11 mouse cellular contexts compared by ENCODE assay signal in genomic region chr3:96094203-96094602, GRCm38 (mm10). TPM values are rescaled to one million over a fixed set of nuclear protein-coding genes. Genes with fewer than 3 reads are reported as not detected.
DNase-seq lines count a peak whose midpoint lies in the region; ATAC-seq and TF ChIP-seq lines count a peak whose summit lies in the region.
"Had no signal": no experiment of that assay in that cellular context is flagged by ENCODE, and none has a peak within 500 bp of the region (broad histone marks: within the 10 kb centered on the region; RNA-seq: fewer than 3 reads in every experiment).

No protein-coding gene starts in this region.

- no peaks in the 10 kb centered on the region for H3K9me3 ChIP-seq in lung, postnatal 0 days (ENCODE audit: low read length)
- no peaks in the 10 kb centered on the region for H3K9me3 ChIP-seq in stomach, postnatal 0 days (ENCODE audit: control insufficient read depth, low read length)
- H3K9me3 ChIP-seq: forebrain, embryonic 10.5 days had no signal

- H3K27me3 ChIP-seq in lung, postnatal 0 days (replicated peaks; ENCODE audit: insufficient read depth, low read length) = no peaks in the 10 kb centered on the region
- H3K27me3 ChIP-seq in stomach, postnatal 0 days (ENCODE audit: control insufficient read depth, insufficient read depth, low read length) = no peaks in the 10 kb centered on the region

- no peak overlapping the region for H3K9ac ChIP-seq in lung, postnatal 0 days (replicated peaks; ENCODE audit: low read depth)
- H3K9ac ChIP-seq in stomach, postnatal 0 days (ENCODE audit: low read length) = no peak overlapping the region

- no peaks in the 10 kb centered on the region for H3K36me3 ChIP-seq in lung, postnatal 0 days (ENCODE audit: insufficient read depth, low read length)
- H3K36me3 ChIP-seq in stomach, postnatal 0 days (ENCODE audit: control insufficient read depth, insufficient read depth, low read length) = no peaks in the 10 kb centered on the region
- H3K36me3 ChIP-seq: forebrain, embryonic 10.5 days had no signal

- no peaks in the 10 kb centered on the region for H3K4me1 ChIP-seq in lung, postnatal 0 days (ENCODE audit: insufficient read depth, low read depth, low read length)
- H3K4me1 ChIP-seq in stomach, postnatal 0 days (replicated peaks; ENCODE audit: control insufficient read depth, insufficient read depth) = no peaks in the 10 kb centered on the region
- H3K4me1 ChIP-seq: forebrain, embryonic 10.5 days had no signal

- peak; percentile 56 for ATAC-seq in lung, postnatal 0 days
- ATAC-seq in stomach, postnatal 0 days (ENCODE audit: low FRiP score, low TSS enrichment) = peak; percentile 94
- ATAC-seq in inflammation-experienced regulatory T-cells, adult 6 months = no peak
- ATAC-seq: activated CD4-positive, CD25-positive, alpha-beta regulatory T cell, adult 4 months had no signal

- H3K4me3 ChIP-seq in lung, postnatal 0 days (ENCODE audit: low read depth, low read length) = no peak overlapping the region
- no peak overlapping the region for H3K4me3 ChIP-seq in stomach, postnatal 0 days (ENCODE audit: low read depth, low read length)
- H3K4me3 ChIP-seq: forebrain, embryonic 10.5 days had no signal

- peak; percentile 51 for DNase-seq in lung, postnatal 0 days (ENCODE audit: low spot score)
- DNase-seq in lung, postnatal 25 days (ENCODE audit: low spot score) = no peak
- peak; percentile 53 to 63 for DNase-seq in heart, postnatal 10 days
- peak; percentile 69 to 89 for DNase-seq in kidney, postnatal 25 days
- peak; percentile 73 for DNase-seq in stomach, postnatal 0 days (ENCODE audit: low spot score)
- DNase-seq in B cell, adult 2 months = no peak
- no peak for DNase-seq in thymus, postnatal 4 days
- DNase-seq: midbrain, embryonic 14.5 days had no signal

- intact Hi-C loops in heart, postnatal 10 days (cut with DNase I) = no loop called here

- no peak overlapping the region for H3K27ac ChIP-seq in lung, postnatal 0 days (ENCODE audit: low read length)
- H3K27ac ChIP-seq in stomach, postnatal 0 days (replicated peaks) = no peak overlapping the region; the same call in 1 of the 2 replicates
- H3K27ac ChIP-seq: forebrain, embryonic 10.5 days had no signal

- no peak for TF ChIP-seq CTCF in lung, postnatal 0 days (IDR thresholded peaks at IDR 0.05)
- TF ChIP-seq CTCF in stomach, postnatal 0 days (IDR thresholded peaks at IDR 0.05; ENCODE audit: low read depth) = no peak

- 38% methylated on average over 13 of the region's 13 CpGs for WGBS in lung, postnatal 0 days
- 58% methylated on average over 13 of the region's 13 CpGs for WGBS in stomach, postnatal 0 days

- no peak for TF ChIP-seq EP300 in lung, postnatal 0 days (IDR thresholded peaks at IDR 0.05)
- TF ChIP-seq EP300 in stomach, postnatal 0 days (optimal IDR thresholded peaks at IDR 0.05) = no peak

- H3K4me2 ChIP-seq in lung, postnatal 0 days (replicated peaks; ENCODE audit: low read depth, low read length) = peak overlapping the region; percentile 6; the same call in 1 of the 2 replicates
- no peak overlapping the region for H3K4me2 ChIP-seq in stomach, postnatal 0 days (replicated peaks; ENCODE audit: low read depth)

RNA-seq across cellular contexts. Expression of gene Otud7b, which starts 10.1 kb away (rescaled TPM):
- 30.2 and 30.6 TPM in 2 replicates for polyA plus RNA-seq in lung, postnatal 0 days (2015; fragmentation: Nextera tagmentation; extraction: Ambion mirVana)
- total RNA-seq in heart, postnatal 10 days (2021) = 10 to 100 TPM; 50.9 to 51.0 TPM
- 12.3 and 14.5 TPM in 2 replicates for polyA plus RNA-seq in stomach, postnatal 0 days (2015; fragmentation: Nextera tagmentation; extraction: Ambion mirVana)
- 10 to 100 TPM in 1 of 3 experiments, 1 to 10 TPM in 2; 7.4 to 13.1 (median 9.9) TPM for polyA plus RNA-seq in inflammation-experienced regulatory T-cells, adult 6 months (2017; shearing (Covaris generic))

RNA-seq across cellular contexts. Expression of gene Vps45, which starts 35.9 kb away (rescaled TPM):
- polyA plus RNA-seq in lung, postnatal 0 days (2015; fragmentation: Nextera tagmentation; extraction: Ambion mirVana) = 32.3 and 32.8 TPM in 2 replicates
- total RNA-seq in heart, postnatal 10 days (2021) = 10 to 100 TPM; 24.7 to 34.4 TPM
- 28.0 and 32.1 TPM in 2 replicates for polyA plus RNA-seq in stomach, postnatal 0 days (2015; fragmentation: Nextera tagmentation; extraction: Ambion mirVana)
- 10 to 100 TPM; 21.2 to 23.9 (median 23.9) TPM for polyA plus RNA-seq in inflammation-experienced regulatory T-cells, adult 6 months (2017; shearing (Covaris generic))

Comparison
In these comparisons a context has a peak if more than half of its experiments do, and no peak if none do; other contexts are left out.
1. DNase-seq: peak in lung, postnatal 0 days (single experiment), heart, postnatal 10 days (2 of 2), kidney, postnatal 25 days (2 of 2) and stomach, postnatal 0 days (single experiment); none in lung, postnatal 25 days (single experiment), B cell, adult 2 months (0 of 2) and thymus, postnatal 4 days (single experiment).